Mouse (Mus musculus): ENCODE measurements around the gene Kdelr2.
"Not testable (repeated sequence)": the region's sequence is repeated elsewhere in the genome, so short reads cannot be mapped to it uniquely, and the experiment has no call there.

Kdelr2 gene

GRCm38 (mm10) chr5:143403221-143404147 lies at the start of gene Kdelr2:
Gene Kdelr2, plus strand, starts transcription at chr5:143403838.
- peak; percentile 90 for DNase-seq (ENCODE audit: low read depth, low spot score)

DNA sequence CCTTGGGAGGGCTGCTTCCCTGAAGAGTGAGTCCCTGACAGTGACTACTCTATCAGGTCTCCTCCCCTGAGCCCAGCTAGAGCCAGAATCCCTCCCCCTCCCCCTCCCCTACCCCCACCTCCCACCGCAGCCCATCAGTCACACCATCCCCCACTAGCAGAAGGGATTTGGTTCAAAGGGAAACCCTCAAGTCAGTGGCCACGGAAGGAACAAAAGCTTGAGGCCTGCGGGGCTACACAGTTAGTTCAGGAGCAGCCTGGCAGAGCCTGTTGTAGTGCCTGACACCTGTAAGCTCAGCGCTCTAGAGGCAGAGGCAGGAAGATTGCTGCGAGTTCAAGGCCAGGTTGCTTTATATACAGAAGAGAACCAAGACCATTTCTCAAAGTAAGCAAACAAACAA lies 47.6 kb upstream of the Kdelr2 start:
- peak; percentile 47 for DNase-seq (ENCODE audit: low read depth, low spot score)

GRCm38 (mm10) chr5:143356686-143357388 lies 46.8 kb upstream of the Kdelr2 start, which contains the start of gene Grid2ip:
Gene Grid2ip, plus strand, starts transcription at chr5:143357338.
- peak; percentile 67 for DNase-seq (ENCODE audit: low read depth, low spot score)

GRCm38 (mm10) chr5:143357564-143357963 lies 46.1 kb upstream of the Kdelr2 start:
- peak; percentile 49 for DNase-seq (ENCODE audit: low read depth, low spot score)

DNA sequence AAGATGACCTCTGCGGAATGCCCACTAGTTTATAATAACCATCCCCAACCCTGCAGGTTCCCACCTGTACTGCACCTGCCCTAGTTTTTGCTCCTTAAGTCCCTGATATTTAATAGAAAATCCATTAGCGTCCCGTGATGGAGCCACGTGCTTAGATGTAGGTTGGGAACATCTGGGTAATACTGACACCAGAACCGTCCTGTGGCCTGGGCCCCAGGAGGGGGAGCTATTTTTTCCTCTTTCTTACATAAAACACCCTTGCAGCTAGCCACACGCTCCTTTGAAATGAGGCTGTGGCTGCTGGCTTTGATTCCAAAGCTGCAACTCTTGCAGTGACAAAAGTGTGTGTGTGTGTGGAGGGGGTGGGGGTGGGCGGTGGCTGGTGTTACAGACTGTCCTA lies 44.4 kb upstream of the Kdelr2 start:
- peak; percentile 60 for DNase-seq (ENCODE audit: low read depth, low spot score)

- peak; percentile 80 for DNase-seq (ENCODE audit: low read depth, low spot score)
Measured at GRCm38 (mm10) chr5:143360000-143360399, 43.6 kb upstream of the Kdelr2 start.

GRCm38 (mm10) chr5:143361428-143361827 lies 42.2 kb upstream of the Kdelr2 start:
- no peak for DNase-seq (ENCODE audit: low read depth, low spot score)

DNA sequence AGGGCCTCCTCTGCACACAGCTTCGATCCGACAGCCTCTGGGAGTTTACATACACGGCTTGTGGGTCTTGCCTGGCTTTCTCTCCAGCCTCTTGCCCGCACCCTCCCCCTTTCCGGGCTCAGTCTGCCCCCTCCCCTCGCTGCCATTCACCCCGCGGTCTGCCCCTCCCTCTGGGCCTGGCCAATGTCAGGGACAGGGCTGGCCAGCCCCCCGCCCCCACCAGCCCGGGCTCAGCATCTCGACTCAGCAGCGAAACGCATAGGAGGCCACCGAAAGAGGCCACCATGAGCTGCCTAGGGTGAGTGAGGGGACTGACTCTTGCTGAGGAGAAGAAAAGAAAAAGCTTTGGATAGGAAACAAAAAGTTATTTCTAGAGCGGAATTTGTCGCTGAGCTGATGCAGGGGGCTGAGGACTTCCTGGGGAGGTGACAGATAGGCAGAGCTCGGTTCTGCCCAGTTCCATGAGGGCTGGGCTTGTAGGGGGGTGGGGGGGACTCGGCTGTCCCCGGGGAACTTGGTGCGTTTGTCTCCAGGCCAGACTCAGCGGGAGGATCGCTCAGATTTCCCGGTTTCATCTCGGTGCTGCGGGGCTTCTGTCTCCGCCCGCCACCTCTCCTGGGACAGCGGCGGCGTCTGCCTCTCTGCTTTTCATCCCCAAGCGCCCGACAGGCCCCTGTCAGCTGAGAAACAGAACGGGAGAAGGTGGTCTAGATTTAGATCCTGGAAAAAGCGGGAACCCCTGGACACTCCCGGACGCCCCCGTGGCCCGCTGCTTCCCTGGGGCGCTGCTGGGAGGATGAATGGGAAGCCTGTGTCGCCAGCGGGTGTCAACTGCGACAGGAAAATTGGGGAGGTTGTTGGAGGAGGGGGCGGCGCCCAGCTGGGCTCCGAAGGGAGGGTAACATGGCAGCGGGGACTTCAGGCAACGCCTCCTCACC lies 39.7 kb upstream of the Kdelr2 start:
- DNase-seq (ENCODE audit: low read depth, low spot score): no peak

GRCm38 (mm10) chr5:143367931-143368330 lies 35.7 kb upstream of the Kdelr2 start:
- no peak for DNase-seq (ENCODE audit: low read depth, low spot score)

DNA sequence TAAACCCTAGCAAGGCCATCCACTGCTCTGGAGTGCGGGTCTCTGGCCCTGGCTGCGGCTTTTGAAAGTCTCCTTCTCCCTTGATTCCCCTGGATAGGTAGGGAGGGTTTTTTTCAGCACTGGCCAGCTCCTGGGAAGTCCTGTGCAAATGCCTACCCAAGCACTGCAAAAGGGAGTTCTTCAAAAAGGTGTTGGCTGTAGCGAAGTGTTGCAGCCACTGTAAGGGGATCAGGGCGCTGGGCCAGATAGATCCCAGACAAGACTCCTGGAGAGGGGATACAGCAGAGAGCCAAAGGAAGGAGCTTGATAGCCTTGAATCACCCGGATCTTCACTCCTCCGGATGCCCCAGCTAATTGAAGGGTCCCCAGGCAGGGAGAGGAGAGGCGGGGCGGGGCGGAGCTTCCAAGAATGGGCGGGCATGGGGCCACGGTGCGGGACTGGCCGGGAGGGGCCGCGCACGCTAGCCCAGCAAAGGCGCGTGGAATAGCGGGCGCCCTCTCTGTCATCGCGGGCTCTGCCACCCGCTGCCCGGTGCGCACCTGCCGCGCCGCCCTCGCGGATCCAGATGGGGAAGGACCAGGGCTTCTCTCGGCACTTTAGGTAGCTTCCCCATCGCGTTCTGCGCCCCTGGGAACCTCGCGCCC lies 33.9 kb upstream of the Kdelr2 start:
- DNase-seq (ENCODE audit: low read depth, low spot score): peak; percentile 72

DNA sequence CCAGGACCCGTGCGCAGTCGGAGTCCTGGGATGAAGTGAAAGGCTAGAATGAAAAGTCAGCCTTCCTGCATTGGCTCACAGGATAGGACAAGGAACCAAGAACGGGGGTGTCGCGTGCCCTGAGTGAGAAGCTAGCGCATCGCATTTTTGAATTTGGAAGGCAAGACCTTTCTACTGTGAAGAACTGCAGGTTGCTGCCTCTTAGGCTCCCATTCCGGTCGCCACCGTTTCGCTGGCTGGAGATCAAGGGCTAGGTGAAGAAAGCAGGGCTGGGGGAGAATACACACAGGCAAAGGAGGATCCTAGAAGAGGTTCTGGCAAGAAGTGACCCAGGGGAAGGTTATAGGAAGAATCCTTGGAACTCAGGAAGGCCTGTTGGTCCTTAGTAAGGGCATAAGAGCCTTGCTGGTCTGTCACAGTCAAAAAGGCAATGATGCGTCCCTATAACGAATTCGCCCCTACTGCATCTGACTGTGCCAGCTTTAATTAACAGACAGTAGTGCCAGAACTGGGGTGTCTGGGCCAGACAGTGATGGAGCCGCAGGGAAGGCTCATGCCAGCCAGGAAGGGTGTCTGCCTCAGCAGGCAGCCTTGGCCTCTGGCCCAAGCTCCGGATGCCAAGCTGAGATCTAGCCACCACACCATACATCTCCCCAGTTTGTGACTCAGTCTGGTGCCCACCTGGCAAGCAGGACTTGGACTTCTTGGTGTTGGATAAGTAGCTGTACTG lies 33.1 kb upstream of the Kdelr2 start:
- no peak for DNase-seq (ENCODE audit: low read depth, low spot score)

GRCm38 (mm10) chr5:143371146-143371510 lies 32.5 kb upstream of the Kdelr2 start:
- no peak for DNase-seq (ENCODE audit: low read depth, low spot score)

GRCm38 (mm10) chr5:143372818-143373217 lies 30.8 kb upstream of the Kdelr2 start:
- peak; percentile 84 for DNase-seq (ENCODE audit: low read depth, low spot score)

- DNase-seq (ENCODE audit: low read depth, low spot score): peak; percentile 80
Measured at GRCm38 (mm10) chr5:143375242-143375641, 28.4 kb upstream of the Kdelr2 start.

DNA sequence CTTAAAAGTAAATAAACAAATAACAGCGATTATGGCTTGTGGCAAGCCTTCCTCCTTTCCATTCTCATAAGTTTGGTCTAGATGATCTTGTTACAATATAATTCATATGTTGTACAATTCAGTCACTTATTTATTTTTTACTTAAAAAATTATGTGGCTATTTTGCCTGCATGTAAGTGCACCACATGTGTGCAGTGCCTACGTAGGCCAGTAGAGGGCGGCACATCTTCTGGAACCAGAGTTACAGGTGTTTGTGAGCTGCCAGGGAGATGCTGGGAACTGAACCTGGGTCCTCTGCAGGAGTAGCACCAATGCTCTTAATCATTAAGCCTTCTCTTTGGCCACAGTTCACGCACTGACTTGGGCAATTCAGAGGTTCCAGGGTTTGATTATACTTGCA lies 27.5 kb upstream of the Kdelr2 start:
- DNase-seq (ENCODE audit: low read depth, low spot score): peak; percentile 70

- DNase-seq (ENCODE audit: low read depth, low spot score): peak; percentile 87
Measured at GRCm38 (mm10) chr5:143386797-143387621, 16.6 kb upstream of the Kdelr2 start.

DNA sequence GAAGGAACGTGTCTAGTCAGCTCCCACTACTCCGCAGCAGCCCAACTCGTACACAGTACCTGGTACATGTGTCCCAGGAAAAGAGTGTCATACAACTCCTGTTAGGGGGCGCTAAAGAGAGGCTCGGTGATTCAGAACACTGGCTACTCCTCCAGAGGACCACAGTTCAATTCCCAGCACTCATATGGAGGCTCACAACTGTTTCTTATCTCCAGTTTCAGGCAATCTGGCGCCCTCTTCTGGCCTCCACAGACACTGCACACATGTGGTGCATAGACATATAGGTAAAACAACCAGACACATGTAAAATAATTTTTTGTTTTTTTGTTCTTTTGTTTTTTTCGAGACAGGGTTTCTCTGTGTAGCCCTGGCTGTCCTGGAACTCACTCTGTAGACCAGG lies 9.5 kb upstream of the Kdelr2 start:
- peak; percentile 62 for DNase-seq (ENCODE audit: low read depth, low spot score)

- not testable (repeated sequence) for DNase-seq (ENCODE audit: low read depth, low spot score)
Measured at GRCm38 (mm10) chr5:143394966-143395365, 8.7 kb upstream of the Kdelr2 start.

- peak; percentile 80 for DNase-seq (ENCODE audit: low read depth, low spot score)
Measured at GRCm38 (mm10) chr5:143395649-143396048, 8.0 kb upstream of the Kdelr2 start.
